Mouse (Mus musculus) spleen, adult 2 months (tissue): ENCODE measurements around the gene Tspan31.

Experiments used
- CTCF ChIP-seq: fragments of 200-500 bp; IDR thresholded peaks from 2 replicates; pipeline ENCODE4 v1.5.1; 2011; ENCODE audit warnings: mild to moderate bottlenecking, inconsistent platforms; ENCODE audit not compliant: insufficient read depth, insufficient read length, insufficient replicate concordance; ENCODE audit errors: extremely low read depth
- POLR2A ChIP-seq: fragments of 200-500 bp; IDR thresholded peaks from 2 replicates; pipeline ENCODE4 v1.6.1; 2011; ENCODE audit warnings: low read depth, low read length, inconsistent platforms

- TF ChIP-seq POLR2A (no peak), CTCF (no peak)
These were observed 11.4 kb downstream of the Tspan31 start for GRCm38 (mm10) chr10:127058708-127059107.
